Mouse (Mus musculus) megakaryocyte progenitor cell, adult 5-6 weeks (primary cell): ENCODE data around the gene Pts. TPM values are rescaled to one million over a fixed set of nuclear protein-coding genes. Genes with fewer than 3 reads are reported as not detected.

ENCODE experiments used
- ATAC-seq: replicated peaks from 2 replicates; pipeline ENCODE4 v1.8.0; 2016; ENCODE audit warnings: mild to moderate bottlenecking, moderate TSS enrichment, inconsistent platforms; ENCODE audit not compliant: poor library complexity
- total RNA-seq, 2 experiments: library from RNA; stranded (forward) in 1 of 2; stranded (reverse) in 1 of 2; fragments of 157-497, 149-512 nt in 1 of 2; fragments of 200-1000 nt in 1 of 2; gene quantifications; 2 replicates each; pipeline versions ENCODE4 v1.2.3 to v1.2.4; 2015 to 2017

Pts gene
- total RNA-seq (2015) (107 and 121 TPM in 2 replicates), total RNA-seq (2017) (54.6 and 63.6 TPM in 2 replicates)

DNA sequence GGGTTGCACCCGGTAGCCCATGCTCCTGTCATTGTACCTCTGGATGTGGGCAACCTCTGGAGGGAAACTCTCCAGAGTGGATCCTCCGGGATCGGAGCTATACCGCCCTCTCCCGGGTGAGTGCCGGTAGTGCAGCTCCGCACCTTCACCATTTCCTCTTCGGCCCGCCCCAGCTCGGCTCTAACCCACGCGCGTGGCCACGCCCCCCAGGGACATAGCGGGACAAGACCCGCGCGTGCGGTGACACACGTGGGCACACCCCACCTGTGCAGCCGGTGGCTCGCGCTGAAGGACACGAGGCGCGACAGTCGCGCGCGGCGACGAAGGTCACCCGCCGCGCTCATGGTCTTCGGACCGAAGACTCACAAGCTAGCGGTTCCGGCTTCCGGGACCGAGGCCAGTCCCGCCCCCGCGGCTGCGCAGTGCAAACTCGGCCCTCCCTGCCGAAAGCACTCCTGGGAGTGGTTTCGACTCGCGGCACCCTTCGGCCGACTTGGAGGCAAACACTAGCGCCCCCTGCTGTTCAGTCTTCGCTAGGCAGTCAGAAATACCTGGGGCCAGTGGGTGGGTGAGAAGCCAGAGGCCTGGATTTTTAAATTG lies at the start of gene Pts:
Gene Pts, minus strand, starts transcription at position 432 of the 600 bp plus-strand sequence.
- peak; percentile 78 for ATAC-seq

DNA sequence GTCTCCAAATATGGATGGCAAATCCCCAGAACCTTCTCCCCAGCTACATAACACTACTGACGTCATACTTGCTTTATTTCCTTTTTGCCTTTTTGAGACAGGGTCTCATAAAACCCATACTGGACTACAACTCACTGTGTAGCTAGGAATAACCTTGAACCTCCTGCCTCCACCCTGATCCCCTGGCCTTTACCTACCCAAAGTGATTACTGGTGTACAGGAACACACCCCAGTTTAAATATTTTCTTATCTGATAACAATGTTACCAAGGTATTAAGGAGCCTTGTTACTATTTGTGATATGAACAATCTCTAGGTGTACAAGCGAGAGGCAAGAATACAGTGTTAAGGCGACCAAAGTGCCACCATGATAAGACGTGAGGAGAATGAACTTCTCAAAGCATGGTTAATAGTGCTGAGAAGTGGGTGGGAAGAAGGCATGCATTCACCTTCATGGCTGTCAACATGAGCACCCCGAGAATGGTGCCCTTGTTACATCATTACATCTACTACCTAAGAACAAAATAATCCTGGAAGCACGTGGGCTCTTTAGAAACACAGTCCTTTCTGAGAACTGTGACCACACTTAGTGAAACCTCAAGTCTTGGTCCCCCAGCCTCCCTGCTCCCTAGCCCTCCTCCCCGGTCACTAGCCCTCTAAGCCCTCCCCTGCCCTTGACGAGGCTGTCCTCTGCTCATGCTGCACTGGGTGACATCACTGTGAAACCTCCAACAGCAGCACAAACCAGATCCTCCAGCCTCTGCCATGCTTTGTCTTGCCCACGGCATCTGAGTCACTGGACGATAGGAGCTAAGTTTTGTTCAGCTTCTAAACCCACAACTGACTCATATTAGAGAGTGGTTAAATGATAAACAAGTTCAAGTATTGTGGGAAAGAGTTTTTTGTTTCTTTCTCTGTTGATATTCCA lies 41.3 kb upstream of the Pts start:
- ATAC-seq, result no peak

DNA sequence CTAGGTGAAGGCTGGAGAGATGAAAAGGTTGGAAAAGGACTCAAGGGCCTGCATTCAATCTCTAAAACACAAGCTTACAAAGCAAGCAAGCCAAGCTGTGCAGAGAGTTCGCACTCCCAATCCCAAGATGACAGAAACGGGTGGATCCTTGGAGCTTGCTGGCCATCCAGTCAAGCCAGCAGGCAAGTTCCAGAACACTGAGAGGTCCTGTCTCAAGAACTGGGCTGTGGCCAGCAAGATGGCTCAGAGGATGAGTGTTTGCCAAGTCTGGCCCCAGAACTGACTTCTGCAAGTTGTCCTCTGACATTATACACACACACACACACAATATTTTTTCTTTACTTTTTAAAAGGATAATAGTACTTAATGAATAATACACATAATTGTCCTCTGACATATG lies 39.4 kb upstream of the Pts start:
- no peak for ATAC-seq

DNA sequence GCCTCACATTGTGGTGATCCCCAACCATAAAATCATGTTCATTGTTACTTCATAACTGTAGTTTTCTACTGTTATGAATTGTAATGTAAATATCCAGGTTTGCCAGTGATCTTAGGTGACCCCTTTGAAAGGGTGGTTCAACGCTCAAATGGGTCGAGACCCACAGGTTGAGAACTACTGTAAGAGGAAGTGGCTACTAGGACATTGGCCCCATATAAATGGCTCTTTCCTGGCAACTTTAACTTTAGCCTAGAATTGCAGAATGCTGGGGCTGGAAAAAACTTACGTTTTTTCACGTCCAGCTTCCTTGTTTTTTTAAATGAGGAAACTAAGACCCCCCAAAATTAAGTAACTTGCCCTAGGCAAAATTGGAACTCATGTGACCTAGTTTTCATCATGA lies 38.8 kb upstream of the Pts start:
- ATAC-seq, result peak; percentile 61

DNA sequence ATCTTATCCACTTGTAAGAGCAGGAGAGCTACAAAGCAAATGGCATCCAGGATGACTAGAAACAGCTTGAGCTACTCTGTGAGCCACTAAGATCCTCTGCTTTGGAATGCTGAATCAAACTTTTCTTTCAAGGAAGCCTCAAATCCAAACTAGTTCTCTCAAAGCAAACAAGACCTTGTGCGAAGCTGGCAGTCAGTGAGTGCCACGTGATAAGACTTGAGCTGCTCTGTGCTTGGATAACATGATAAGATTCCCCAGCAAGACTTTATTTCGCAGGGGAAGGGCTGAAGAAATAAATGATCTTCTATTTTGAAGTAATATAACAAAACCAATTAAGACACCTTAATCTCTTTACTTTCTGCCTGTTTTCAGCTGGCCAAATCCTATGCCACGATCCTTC lies 37.4 kb upstream of the Pts start:
- no peak for ATAC-seq

DNA sequence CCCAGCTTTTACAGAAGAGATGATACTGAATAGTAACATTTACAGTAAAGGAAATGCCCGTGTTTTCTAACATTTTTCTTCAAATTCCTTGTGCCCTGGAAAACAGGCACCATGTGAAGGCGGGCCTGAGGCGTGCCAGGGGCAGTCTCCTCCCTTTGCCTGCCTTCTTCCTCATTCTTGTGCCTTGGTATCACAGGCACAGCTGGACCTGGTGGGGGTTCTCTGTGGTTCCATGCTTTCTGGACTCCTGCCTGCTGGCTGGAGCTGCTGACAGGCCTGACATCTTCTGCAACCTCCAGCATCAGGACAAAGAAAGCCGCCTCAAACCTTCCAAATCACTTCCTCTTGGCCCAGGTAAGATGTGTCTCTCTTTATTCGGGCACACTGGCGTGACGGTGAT lies 36.6 kb upstream of the Pts start:
- ATAC-seq, result peak; percentile 70

DNA sequence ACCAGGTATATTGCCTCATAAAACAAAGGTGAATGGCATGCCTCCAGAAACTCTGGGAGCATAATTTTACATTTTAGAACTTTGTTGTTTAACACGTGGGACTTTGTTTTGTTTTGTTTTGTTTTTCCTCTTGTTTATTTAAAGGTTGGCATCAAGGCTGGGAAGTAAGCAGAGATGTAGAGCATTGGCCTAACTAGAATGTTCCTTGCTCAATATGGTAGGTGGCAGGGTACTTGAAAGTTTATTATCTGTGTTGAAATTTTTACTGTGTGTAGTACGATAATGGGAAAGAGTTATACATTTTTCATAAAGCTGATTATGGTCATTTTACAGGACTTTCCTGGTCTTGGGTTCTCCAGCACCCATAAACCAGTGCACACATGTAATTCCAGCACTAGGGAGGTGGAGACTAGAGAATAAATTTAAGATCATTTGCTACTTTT lies 33.4 kb upstream of the Pts start:
- no peak for ATAC-seq

DNA sequence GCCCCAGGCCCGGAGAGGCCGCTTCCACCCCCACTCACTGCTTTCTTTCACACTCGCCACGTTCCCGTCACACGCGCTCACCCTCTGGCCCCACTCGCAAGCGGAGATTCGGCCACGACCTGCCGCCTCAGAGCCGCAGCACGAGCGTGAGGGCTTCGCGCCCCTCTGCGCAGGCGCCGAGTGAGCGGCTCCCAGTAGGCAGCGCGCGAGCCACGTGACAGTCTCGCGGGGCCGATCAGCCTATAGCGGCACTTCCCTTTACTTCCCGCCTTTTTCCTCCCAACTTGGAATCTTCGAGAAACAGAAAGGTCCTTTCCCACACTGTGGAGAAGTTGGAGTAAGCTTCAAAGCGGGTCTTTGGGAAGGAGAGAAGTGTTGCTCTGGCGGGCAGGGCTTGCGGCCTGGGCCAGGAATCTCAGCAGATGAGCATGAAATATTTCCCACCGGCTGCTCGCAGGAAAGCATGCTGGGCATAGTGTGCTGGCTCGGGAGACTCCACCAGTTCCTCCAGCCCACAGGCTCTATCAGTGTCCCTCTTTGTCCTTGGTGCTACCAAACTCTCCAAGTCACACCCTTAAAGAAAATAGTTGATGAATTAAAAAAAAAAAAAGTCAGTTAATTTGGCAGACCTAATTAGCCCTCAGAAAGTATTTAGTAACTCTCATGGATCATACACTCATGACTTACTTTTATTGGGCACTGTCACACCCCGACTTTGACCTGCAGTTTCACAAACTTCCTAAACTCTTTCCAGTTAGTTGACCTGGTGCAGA lies 32.8 kb upstream of the Pts start, which contains the start of gene Tex12:
Gene Tex12, minus strand, starts transcription at position 181 of the 773 bp plus-strand sequence.
- ATAC-seq, result no peak

DNA sequence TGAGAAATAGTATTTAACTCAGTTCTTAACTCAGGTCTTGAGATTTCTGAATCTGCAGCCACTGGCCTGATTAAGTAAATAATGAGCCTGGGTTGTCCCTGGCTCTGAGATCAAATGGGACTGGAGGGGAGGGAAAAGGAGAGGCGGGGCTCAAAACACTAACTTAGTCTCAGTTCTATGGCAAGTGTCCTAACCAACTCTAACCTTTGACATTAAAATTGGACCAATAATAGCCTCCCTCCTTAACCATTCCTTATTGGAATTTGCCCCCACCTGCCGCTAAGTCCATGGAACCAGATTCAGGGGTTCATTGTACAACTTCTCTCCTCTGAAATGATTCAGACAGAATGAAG lies 26.5 kb upstream of the Pts start, which contains the start of gene Bco2:
Gene Bco2, minus strand, starts transcription at position 88 of the 353 bp plus-strand sequence.
- ATAC-seq, result no peak

DNA sequence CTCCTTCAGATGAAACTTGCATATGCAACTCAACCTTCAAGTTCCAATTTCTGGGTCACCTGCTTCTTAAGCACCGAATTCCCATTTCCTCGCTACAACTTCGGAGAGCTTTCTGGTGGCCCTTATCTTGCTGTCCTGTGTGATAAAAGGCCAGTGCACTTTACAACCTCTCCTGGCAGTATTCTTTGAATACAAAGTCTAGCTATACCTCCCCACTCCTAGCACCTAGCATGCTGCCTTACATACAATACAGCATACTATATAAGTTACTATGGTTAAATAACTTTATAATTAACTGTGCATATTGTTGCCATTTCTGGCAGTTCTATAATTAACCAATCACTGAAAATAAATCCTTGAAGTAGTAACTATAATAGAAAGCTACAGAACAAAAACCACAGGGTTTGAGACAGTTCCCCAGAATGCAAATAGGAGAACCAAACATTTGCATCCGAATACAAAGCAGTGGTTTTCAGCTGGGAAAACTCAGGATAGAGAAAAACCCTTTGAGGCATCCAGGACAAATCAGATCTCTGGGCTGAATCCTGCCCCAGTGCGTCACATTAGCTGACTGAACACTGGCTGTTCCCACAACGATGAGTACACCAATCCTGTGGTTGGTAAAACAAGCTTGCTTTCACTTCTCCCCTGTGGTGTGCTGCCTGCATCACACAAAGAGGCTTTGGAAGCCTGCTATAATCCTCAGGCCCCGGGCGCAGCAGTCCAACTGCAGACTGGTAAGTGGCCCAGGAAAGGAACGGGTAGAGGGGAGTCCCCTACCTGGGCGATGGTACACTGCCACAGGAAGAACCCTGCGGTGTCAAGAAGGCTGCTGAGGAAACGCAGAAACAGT lies 25.9 kb upstream of the Pts start, which contains the start of gene Il18:
Gene Il18, plus strand, starts transcription at position 587 of the 853 bp plus-strand sequence.
- peak; percentile 81 for ATAC-seq

DNA sequence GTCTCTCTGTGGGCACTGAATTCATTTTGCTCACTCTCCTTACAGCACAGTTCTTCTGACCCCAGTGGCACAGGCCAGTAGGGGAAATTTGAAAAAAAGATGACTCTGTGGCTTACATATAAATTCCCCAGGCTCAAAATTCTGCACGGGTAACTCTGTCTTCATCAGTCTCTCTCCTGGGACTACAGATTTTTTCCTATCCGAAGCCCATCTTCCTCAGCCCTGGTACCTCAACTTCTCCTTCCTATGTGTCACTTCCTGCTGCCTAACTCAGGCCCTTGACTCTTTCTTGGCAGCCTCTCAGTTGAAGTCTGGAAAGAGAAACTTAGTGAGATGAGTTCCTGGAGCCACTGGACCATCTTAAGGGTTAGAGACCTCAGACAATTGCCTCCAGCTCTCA lies 25.0 kb upstream of the Pts start:
- ATAC-seq, result peak; percentile 49; the same call in 1 of the 2 replicates

DNA sequence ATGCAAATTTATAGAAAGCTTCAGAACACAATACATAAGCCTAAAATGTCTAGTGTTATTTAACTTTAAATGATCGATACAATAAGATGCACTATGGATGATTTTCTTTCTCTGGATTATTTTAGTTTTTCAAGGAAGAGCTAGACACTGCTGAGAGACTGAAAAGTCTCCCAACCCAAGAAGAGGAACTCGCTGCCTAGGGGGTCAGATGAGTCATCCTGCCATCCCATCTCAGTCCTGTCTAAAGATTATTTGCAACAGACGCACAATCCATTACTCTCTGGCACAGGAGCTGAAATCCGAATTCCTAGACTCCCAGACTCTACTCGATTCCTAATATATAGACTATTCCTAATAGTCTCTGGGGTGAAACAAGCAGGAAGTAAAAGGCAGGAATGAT lies 23.7 kb upstream of the Pts start:
- ATAC-seq, result peak; percentile 45

DNA sequence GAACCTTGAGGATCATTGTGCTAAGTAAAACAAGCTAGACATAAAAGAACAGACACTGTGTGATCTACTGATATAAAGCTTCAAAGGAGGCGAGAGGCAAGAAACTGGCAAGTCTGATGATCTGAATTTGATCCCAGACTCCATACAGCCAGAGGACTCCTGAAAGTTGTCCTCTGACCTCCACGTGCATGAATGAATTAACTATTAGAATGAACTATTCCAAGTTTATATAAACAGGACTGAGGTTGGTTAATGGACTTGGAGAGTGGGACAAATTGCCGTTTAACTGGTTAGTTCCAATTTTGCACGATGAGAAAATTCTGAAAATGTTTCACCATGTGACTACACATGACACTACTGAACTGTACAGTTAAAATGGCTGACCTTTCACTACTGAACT lies 20.4 kb upstream of the Pts start:
- ATAC-seq, result no peak

DNA sequence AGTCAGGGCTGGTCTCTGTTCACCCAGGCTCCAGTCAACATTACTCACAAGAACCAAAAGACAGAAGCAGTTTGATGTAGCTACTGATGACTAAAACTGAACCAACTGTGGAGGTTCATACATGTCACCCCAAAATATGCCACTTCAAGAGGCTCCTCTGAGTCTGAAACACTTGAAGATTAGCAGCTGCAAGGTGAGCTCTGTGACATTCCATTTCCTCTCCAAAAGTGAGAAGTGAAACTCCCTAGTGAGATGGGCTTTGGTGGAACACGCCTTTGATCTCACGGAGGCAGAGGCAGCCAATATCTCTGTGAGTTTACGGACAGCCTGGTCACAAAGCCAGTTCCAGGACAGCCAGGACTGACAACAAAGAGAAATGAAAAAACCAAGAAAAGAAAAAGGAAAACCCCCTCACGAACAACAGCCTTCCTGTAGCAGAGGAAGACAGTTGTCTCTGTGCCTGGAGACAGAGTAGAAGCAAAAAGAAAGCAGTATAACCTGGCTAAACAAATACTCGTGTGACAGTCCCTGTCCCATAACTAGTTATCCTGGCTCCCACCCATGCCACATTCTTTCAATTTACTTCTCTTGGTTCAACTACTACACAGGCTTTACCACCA lies 19.4 kb upstream of the Pts start:
- ATAC-seq, result peak; percentile 70

DNA sequence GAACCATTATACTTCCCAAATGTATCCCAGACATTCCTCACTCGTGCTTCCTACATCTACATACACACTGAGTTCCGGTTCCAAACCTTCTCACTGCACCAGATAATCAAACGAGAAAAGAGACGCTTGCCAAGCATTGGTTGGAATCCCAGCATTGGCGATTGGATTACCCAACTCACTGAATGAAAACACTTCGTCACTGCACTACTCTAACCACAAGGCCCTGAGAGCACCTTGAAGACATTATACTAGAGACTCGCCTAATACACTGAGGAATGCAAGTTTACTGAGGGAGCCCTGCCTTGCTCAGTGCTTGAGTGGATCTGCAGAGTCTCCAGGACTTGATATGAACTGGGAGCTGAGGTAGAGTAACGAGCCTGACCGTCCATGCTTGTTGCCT lies 13.9 kb upstream of the Pts start:
- ATAC-seq, result no peak

DNA sequence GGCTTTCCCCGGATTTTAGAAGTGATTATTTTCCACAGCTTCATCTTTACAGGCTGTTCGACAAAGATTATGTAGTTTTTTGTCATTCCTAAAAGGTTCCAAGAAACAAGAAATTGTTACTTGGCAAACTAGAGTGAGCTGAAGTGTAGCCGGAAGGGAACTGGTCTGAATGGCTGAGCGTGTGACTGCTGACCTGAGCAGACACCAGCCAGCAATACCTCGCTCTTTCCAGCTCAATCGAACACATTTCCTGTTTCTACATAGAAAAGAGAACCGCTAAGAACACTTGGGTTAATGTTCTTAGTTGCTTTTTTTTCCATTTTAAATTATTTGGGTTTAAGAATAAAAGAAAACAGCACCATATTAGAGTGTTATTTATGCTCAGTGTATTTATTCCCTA lies 11.6 kb upstream of the Pts start:
- peak; percentile 58 for ATAC-seq

DNA sequence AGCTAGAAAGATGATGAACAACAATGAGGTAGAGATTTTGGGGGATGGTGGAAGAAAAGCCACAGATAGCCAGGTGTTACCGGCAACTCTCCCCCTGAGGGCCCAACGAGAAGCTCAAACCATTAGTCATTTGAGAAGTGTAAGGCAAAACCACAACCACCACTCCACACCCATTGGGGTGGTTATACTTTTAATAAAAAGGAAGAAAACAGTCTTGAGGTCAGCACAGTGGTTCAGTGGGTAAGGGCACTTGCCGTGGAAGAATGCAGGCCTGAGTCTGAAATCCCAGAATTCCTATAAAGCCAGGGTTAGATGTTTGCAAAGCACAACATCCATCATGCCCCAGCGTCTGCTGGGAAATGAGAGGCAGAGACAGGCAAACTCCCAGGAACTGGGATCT lies 8.8 kb upstream of the Pts start:
- peak; percentile 27 for ATAC-seq

DNA sequence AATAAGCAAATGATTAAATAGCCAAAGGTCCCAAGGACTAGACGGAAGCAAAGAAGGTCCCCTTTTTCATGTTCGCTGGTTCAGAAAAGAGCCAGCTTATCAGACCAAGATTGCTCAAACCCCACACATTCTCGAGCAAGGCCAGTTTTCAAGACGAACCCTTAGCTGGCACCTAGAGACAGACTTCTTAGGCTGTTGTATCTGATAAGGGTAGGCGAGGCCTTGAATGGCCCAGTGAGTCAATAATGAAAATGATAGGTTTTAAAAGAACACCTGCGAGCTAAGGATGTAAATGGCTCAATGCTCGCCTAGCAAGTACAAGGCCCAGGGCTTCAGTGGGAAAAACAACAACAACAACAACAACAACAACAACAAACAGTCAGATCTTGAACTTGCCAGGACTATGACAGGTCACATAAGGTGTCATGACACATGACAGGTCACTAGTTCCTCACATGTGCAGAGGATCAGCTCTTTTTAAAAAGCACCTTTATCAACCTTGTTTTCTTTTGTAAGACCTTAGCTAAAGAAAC lies 8.1 kb upstream of the Pts start:
- ATAC-seq, result no peak

DNA sequence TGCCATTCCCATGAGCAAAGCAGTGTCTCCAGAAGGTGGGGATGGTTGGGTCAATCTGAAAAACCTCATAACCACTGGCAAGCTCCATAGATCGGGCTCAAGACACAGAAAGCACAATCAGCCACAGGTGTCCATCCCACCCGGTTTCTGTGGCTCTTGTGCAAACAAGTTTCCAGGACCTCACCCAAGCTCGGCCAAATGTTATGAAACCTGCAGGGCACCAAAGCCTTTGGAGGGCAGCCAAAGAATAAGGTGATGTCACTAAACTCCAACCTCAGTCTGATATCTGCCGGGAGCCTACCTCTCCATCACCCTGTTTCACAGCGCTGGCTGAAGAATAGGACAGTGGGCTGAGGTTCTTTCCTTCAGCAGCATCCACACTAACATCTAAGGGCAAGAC lies 7.4 kb upstream of the Pts start:
- no peak for ATAC-seq

DNA sequence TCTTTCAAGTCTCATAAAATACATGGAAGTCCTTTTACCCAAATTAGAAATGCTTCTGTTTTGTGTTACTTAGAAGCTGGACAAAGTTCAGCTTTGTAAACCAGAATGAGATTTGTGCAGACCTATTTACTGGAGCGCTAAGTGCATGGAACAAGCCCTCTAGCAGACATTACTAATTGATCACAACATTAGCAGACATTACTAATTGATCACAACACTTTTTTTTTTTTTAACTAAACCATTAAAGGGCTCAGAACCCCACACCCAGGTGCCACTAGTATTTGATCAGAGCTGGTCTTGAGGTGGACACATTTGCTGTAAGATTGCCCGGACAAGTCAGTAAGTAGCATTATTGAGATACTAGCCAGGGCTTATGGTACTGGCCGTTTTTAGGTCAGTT lies 5.3 kb upstream of the Pts start:
- ATAC-seq, result peak; percentile 37
